Mouse (Mus musculus) hindbrain, embryonic 11.5 days (tissue): ENCODE data around the gene H2-T3. TPM values are rescaled to one million over a fixed set of nuclear protein-coding genes. Genes with fewer than 3 reads are reported as not detected.
A peak's percentile ranks its signal among the peaks of the same experiment; 100 is the strongest.
"Not testable (repeated sequence)": the region's sequence is repeated elsewhere in the genome, so short reads cannot be mapped to it uniquely, and the experiment has no call there.

Source experiments
- ATAC-seq: fragments of 200-750 bp; cut with Nextera tagmentation; 2 replicates; pipeline ENCODE4 v1.8.0; 2017; ENCODE audit warnings: mild to moderate bottlenecking, moderate TSS enrichment, moderate library complexity; ENCODE audit not compliant: low FRiP score
- DNase-seq: peaks from one replicate; pipeline ENCODE4 v3.0.0-alpha.2; 2015; ENCODE audit warnings: low spot score
- H3K27ac ChIP-seq: fragments of 300-500 bp; sonication (generic); 2 replicates; pipeline ENCODE4 v1.5.1; 2014; ENCODE audit warnings: mild to moderate bottlenecking, low read depth, low read length
- H3K27me3 ChIP-seq: fragments of 300-500 bp; sonication (generic); 2 replicates; pipeline ENCODE4 v1.6.1; 2014; ENCODE audit warnings: mild to moderate bottlenecking, low read length, moderate library complexity, mixed read lengths; ENCODE audit not compliant: control insufficient read depth, insufficient read depth
- H3K36me3 ChIP-seq: fragments of 300-500 bp; sonication (generic); 2 replicates; pipeline ENCODE4 v1.6.1; 2014; ENCODE audit warnings: mild to moderate bottlenecking, low read length, moderate library complexity, mixed read lengths; ENCODE audit not compliant: control insufficient read depth, insufficient read depth
- H3K4me1 ChIP-seq: fragments of 300-500 bp; sonication (generic); replicated peaks from 2 replicates; pipeline ENCODE4 v1.6.1; 2014; ENCODE audit warnings: low read length, mixed read lengths; ENCODE audit not compliant: control insufficient read depth, insufficient read depth
- H3K4me2 ChIP-seq: fragments of 300-500 bp; sonication (generic); replicated peaks from 2 replicates; pipeline ENCODE4 v1.6.1; 2014; ENCODE audit warnings: mild to moderate bottlenecking, low read depth, low read length
- H3K4me3 ChIP-seq: fragments of 300-500 bp; sonication (generic); 2 replicates; pipeline ENCODE4 v1.5.1; 2014; ENCODE audit warnings: low read depth, low read length
- H3K9ac ChIP-seq: fragments of 300-500 bp; sonication (generic); 2 replicates; pipeline ENCODE4 v1.6.1; 2014; ENCODE audit warnings: low read depth, low read length
- H3K9me3 ChIP-seq: fragments of 300-500 bp; sonication (generic); 2 replicates; pipeline ENCODE4 v1.6.1; 2016; ENCODE audit warnings: low read length; ENCODE audit not compliant: control insufficient read depth
- WGBS: fragments of 180-500 bp; shearing (Covaris S2); extraction: QIAGEN DNeasy Blood & Tissue Kit; methylation state at CpG from one replicate; pipeline ENCODE4 v1.1.7; 2014; 5-methylcytosine and 5-hydroxymethylcytosine counted together
- polyA plus RNA-seq: library from polyadenylated mRNA; unstranded; fragments of >200 nt; fragmentation: Nextera tagmentation; extraction: Ambion mirVana; gene quantifications from 2 replicates; pipeline ENCODE4 v1.2.1, GENCODE M21; 2014

Gene H2-T3
- not detected in 2 replicates for polyA plus RNA-seq

- Histone ChIP-seq H3K4me3 (no peak within 1 kb of the TSS), H3K27me3 (peaks cover 8% of the 10 kb centered on the region), H3K9me3 (no peaks in the 10 kb centered on the region), H3K27ac (no peak within 1 kb of the TSS), H3K4me1 (no peaks in the 10 kb centered on the region), H3K36me3 (no peaks in the 10 kb centered on the region), H3K4me2 (no peak within 1 kb of the TSS), H3K9ac (no peak within 1 kb of the TSS)
- DNase-seq (no peak), ATAC-seq (no peak)
- 86% methylated on average over 2 of the region's 2 CpGs for WGBS
These were observed at the start of gene H2-T3 for GRCm38 (mm10) chr17:36190169-36190507. TSS of gene H2-T3 (minus strand) at chr17:36190287.

- ATAC-seq: peak; percentile 54
- Histone ChIP-seq H3K4me1 (no peaks in the 10 kb centered on the region), H3K36me3 (no peaks in the 10 kb centered on the region), H3K27me3 (peaks cover 18% of the 10 kb centered on the region), H3K27ac (no peak overlapping the region), H3K4me3 (peak overlapping the region; percentile 13; the same call in 1 of the 2 replicates), H3K9ac (no peak overlapping the region), H3K9me3 (no peaks in the 10 kb centered on the region), H3K4me2 (peak overlapping the region; percentile 35)
- WGBS: 2% methylated on average over 27 of the region's 27 CpGs
- peak; percentile 41 for DNase-seq
These were observed 47.3 kb upstream of the H2-T3 start for GRCm38 (mm10) chr17:36237321-36237921.

DNA sequence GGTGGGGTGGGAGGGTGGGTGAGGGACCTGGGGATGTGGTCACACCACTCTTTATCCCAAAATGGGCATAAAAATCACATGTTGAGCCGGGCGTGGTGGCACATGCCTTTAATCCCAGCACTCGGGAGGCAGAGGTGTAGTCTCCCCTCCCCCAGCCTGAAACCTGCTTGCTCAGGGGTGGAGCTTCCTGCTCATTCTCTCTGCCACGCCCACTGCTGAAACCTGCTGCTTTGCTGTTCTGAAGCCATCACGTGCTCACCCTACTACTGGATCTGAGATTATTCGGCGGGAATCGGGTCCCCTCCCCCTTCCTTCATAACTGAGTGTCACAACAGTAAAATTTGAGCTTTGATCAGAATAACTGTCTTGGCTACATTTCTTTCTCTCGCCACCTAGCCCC, 45.2 kb upstream of the H2-T3 start:
- H3K9me3 ChIP-seq, H3K4me2 ChIP-seq, H3K27ac ChIP-seq, H3K4me3 ChIP-seq, H3K4me1 ChIP-seq, H3K9ac ChIP-seq, DNase-seq, H3K36me3 ChIP-seq, ATAC-seq: not testable (repeated sequence)
- WGBS: 37% methylated on average over 8 of the region's 9 CpGs
- peaks cover 20% of the 10 kb centered on the region for H3K27me3 ChIP-seq

GRCm38 (mm10) chr17:36233572-36233971, 43.5 kb upstream of the H2-T3 start:
- no peak for DNase-seq
- Histone ChIP-seq H3K9ac (no peak overlapping the region), H3K27me3 (peaks cover 25% of the 10 kb centered on the region), H3K4me3 (no peak overlapping the region), H3K4me1 (no peaks in the 10 kb centered on the region), H3K9me3 (no peaks in the 10 kb centered on the region), H3K27ac (no peak overlapping the region), H3K4me2 (no peak overlapping the region), H3K36me3 (no peaks in the 10 kb centered on the region)
- ATAC-seq: no peak
- 81% methylated on average over 5 of the region's 5 CpGs for WGBS

GRCm38 (mm10) chr17:36231318-36231717, 41.2 kb upstream of the H2-T3 start:
- H3K27ac ChIP-seq: no peak overlapping the region
- DNase-seq: peak; percentile 100
- no peaks in the 10 kb centered on the region for H3K4me1 ChIP-seq
- no peak overlapping the region for H3K4me2 ChIP-seq
- H3K27me3 ChIP-seq: peaks cover 11% of the 10 kb centered on the region; the same call in 1 of the 2 replicates
- H3K36me3 ChIP-seq: no peaks in the 10 kb centered on the region
- no peak overlapping the region for H3K9ac ChIP-seq
- 5% methylated on average over 36 of the region's 36 CpGs for WGBS
- no peak for ATAC-seq
- no peak overlapping the region for H3K4me3 ChIP-seq
- H3K9me3 ChIP-seq: no peaks in the 10 kb centered on the region

DNA sequence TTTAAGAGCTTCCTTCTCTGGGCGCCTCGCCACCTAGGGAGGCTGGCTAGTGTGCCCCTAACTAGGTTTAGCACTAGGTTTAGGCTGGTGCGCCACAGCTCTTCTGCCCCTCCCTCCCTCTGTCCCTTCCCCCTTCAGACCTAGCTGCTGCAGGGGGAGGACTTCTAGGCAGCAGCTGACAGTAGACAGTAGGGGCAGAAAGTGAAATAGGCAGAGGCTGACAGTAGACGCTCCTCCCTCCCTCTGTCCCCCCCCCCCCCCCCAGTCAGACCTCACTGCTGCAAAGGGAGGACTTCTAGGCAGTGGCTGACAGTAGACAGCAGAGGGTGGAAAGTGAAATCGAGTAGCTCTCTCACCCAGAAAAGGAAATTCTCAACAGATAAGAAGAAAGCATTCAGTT, 39.0 kb upstream of the H2-T3 start:
- 16% methylated on average over 5 of the region's 5 CpGs for WGBS
- peaks cover 21% of the 10 kb centered on the region for H3K27me3 ChIP-seq

DNA sequence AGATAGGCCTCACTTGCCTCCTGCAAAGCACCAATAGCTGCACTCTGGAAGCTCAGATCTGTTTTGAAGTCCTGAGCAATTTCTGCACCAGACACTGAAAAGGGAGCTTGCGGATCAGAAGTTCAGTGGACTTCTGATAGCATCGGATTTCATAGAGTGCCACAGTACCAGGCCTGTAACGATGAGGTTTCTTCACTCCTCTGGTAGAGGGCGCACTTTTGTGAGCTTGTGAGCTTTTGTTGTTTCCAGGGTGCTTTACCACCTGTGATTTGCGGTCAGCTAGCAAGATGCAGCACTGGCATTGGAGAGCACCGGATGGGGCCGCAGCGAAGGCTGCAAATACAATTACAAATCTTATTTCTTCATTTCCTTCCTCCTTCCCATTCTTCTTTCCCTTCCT, 36.8 kb upstream of the H2-T3 start:
- no peak overlapping the region for H3K9ac ChIP-seq
- ATAC-seq (no peak), DNase-seq (no peak)
- H3K4me2 ChIP-seq: no peak overlapping the region
- WGBS: 27% methylated on average over 8 of the region's 8 CpGs
- H3K36me3 ChIP-seq: no peaks in the 10 kb centered on the region
- peaks cover 23% of the 10 kb centered on the region for H3K27me3 ChIP-seq
- H3K4me1 ChIP-seq: no peaks in the 10 kb centered on the region
- no peak overlapping the region for H3K4me3 ChIP-seq
- no peaks in the 10 kb centered on the region for H3K9me3 ChIP-seq
- H3K27ac ChIP-seq: no peak overlapping the region

More for the DNA sequence above, 39.0 kb upstream of the H2-T3 start:
- H3K9me3 ChIP-seq: no peaks in the 10 kb centered on the region
- no peak overlapping the region for H3K4me3 ChIP-seq
- DNase-seq (no peak), ATAC-seq (no peak)
- H3K27ac ChIP-seq: no peak overlapping the region
- H3K36me3 ChIP-seq: no peaks in the 10 kb centered on the region
- H3K4me2 ChIP-seq: no peak overlapping the region
- H3K9ac ChIP-seq: no peak overlapping the region
- no peaks in the 10 kb centered on the region for H3K4me1 ChIP-seq

GRCm38 (mm10) chr17:36225231-36225824, 35.2 kb upstream of the H2-T3 start:
- H3K27me3 ChIP-seq: peaks cover 21% of the 10 kb centered on the region
- no peak overlapping the region for H3K4me3 ChIP-seq
- ATAC-seq (no peak), DNase-seq (no peak)
- no peaks in the 10 kb centered on the region for H3K36me3 ChIP-seq
- no peaks in the 10 kb centered on the region for H3K4me1 ChIP-seq
- H3K9ac ChIP-seq: no peak overlapping the region
- H3K4me2 ChIP-seq: no peak overlapping the region
- H3K9me3 ChIP-seq: no peaks in the 10 kb centered on the region
- H3K27ac ChIP-seq: no peak overlapping the region
- 6% methylated on average over 9 of the region's 9 CpGs for WGBS

DNA sequence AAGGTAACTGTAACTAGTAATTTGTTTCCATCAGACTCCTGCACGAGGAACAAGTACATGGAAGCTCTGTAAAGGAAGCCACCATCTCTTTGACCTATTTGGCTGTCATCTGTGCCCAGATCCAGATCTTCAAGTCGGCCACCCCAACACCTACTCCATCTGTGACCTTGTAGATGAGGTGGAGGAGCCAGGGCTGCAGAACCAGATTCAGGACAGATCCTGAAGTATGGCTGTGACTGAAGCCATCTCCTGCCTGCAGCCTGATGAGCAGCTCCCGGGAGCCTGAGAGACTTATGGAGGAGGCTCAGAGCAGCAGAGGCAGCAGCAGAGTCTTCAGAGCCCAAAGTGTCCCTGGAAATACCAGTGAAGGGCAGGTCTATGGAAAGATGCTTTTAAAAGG, 34.4 kb upstream of the H2-T3 start:
- H3K9me3 ChIP-seq: no peaks in the 10 kb centered on the region

More for the DNA sequence above, 34.4 kb upstream of the H2-T3 start:
- ATAC-seq (no peak), DNase-seq (no peak)
- H3K27ac ChIP-seq: no peak overlapping the region
- no peaks in the 10 kb centered on the region for H3K36me3 ChIP-seq
- H3K4me2 ChIP-seq: no peak overlapping the region
- peaks cover 18% of the 10 kb centered on the region for H3K27me3 ChIP-seq
- no peak overlapping the region for H3K4me3 ChIP-seq
- no peaks in the 10 kb centered on the region for H3K4me1 ChIP-seq
- H3K9ac ChIP-seq: no peak overlapping the region
- 56% methylated on average over 3 of the region's 3 CpGs for WGBS
